Mouse (Mus musculus) kidney, postnatal 36 days (tissue): ENCODE data around the gene Rbfox3.

ENCODE experiments used
- DNase-seq, 2 experiments: peaks; one replicate each; pipeline ENCODE4 v3.0.0; 2021 to 2022; ENCODE audit warnings: mixed read lengths in 2 of 2

Gene Rbfox3

GRCm38 (mm10) chr11:118755003-118755402 is 156.4 kb downstream of the Rbfox3 start:
- DNase-seq, result no peak

- no peak for DNase-seq
Measured at GRCm38 (mm10) chr11:118754535-118754934, 156.9 kb downstream of the Rbfox3 start.

- no peak for DNase-seq
Measured at GRCm38 (mm10) chr11:118751879-118752616, 159.3 kb downstream of the Rbfox3 start.

- DNase-seq, result peak in 1 of 2 experiments; percentile 14
Measured at GRCm38 (mm10) chr11:118750745-118751330, 160.6 kb downstream of the Rbfox3 start.

- no peak for DNase-seq
Measured at GRCm38 (mm10) chr11:118749541-118749940, 161.9 kb downstream of the Rbfox3 start.

- DNase-seq, result peak in 1 of 2 experiments; percentile 11
Measured at GRCm38 (mm10) chr11:118748622-118749021, 162.8 kb downstream of the Rbfox3 start.

GRCm38 (mm10) chr11:118745279-118745678 is 166.1 kb downstream of the Rbfox3 start:
- no peak for DNase-seq

GRCm38 (mm10) chr11:118744782-118745181 is 166.6 kb downstream of the Rbfox3 start:
- peak; percentile 54 to 71 for DNase-seq

- peak; percentile 31 to 61 for DNase-seq
Measured at GRCm38 (mm10) chr11:118742762-118743161, 168.6 kb downstream of the Rbfox3 start.

GRCm38 (mm10) chr11:118741262-118741661 is 170.1 kb downstream of the Rbfox3 start:
- DNase-seq, result peak in 1 of 2 experiments; percentile 63

GRCm38 (mm10) chr11:118740001-118740400 is 171.4 kb downstream of the Rbfox3 start:
- DNase-seq, result peak; percentile 56 to 83

- peak; percentile 76 to 88 for DNase-seq
Measured at GRCm38 (mm10) chr11:118738855-118739832, 172.3 kb downstream of the Rbfox3 start.

- DNase-seq, result peak in 1 of 2 experiments; percentile 21
Measured at GRCm38 (mm10) chr11:118738323-118738722, 173.1 kb downstream of the Rbfox3 start.

- peak in 1 of 2 experiments; percentile 30 for DNase-seq
Measured at GRCm38 (mm10) chr11:118737821-118738220, 173.6 kb downstream of the Rbfox3 start.

GRCm38 (mm10) chr11:118736993-118737392 is 174.4 kb downstream of the Rbfox3 start:
- DNase-seq, result no peak

GRCm38 (mm10) chr11:118731655-118732054 is 179.7 kb downstream of the Rbfox3 start:
- no peak for DNase-seq

- peak in 1 of 2 experiments; percentile 47 for DNase-seq
Measured at GRCm38 (mm10) chr11:118729373-118729772, 182.0 kb downstream of the Rbfox3 start.

- DNase-seq, result no peak
Measured at GRCm38 (mm10) chr11:118728797-118729196, 182.6 kb downstream of the Rbfox3 start.

GRCm38 (mm10) chr11:118728083-118728551 is 183.3 kb downstream of the Rbfox3 start:
- DNase-seq, result peak in 1 of 2 experiments; percentile 15

- no peak for DNase-seq
Measured at GRCm38 (mm10) chr11:118726430-118726829, 185.0 kb downstream of the Rbfox3 start.

GRCm38 (mm10) chr11:118724423-118724822 is 187.0 kb downstream of the Rbfox3 start:
- no peak for DNase-seq

- DNase-seq, result no peak
Measured at GRCm38 (mm10) chr11:118723166-118723565, 188.2 kb downstream of the Rbfox3 start.

- no peak for DNase-seq
Measured at GRCm38 (mm10) chr11:118721898-118722297, 189.5 kb downstream of the Rbfox3 start.
